Mouse (Mus musculus) heart, postnatal 4 days (tissue): ENCODE data around the gene Dkk3. TPM values are rescaled to one million over a fixed set of nuclear protein-coding genes. Genes with fewer than 3 reads are reported as not detected.

Experiments used
- total RNA-seq, 2 experiments: library from RNA; stranded (reverse); gene quantifications; 2 replicates each; pipeline ENCODE4 v1.2.3; 2021

Dkk3 gene
- total RNA-seq, 2 experiments from 2014 or later, result 82.6 to 87.6 TPM

Other genes with a start within 250 kb of the Dkk3 start
- gene Usp47, start 135.6 kb downstream of the Dkk3 start, total RNA-seq, result 10 to 100 TPM; 90.9 to 91.6 TPM
- gene Mical2, start 66.8 kb upstream of the Dkk3 start, total RNA-seq, result 100 to 1,000 TPM; 281 to 298 TPM